Mouse (Mus musculus): ENCODE results near the gene Rarb. TPM values are rescaled to one million over a fixed set of nuclear protein-coding genes. Genes with fewer than 3 reads are reported as not detected.

The Rarb gene
- polyA plus RNA-seq, 1 experiment, result 22.2 TPM

- 0 out of 2 replicates have a peak overlapping the region, but pooled peaks have one; percentile 8 for H3K27ac ChIP-seq (ENCODE audit: insufficient read depth, low read length)
- TF ChIP-seq CTCF (IDR thresholded peaks at IDR 0.05; ENCODE audit: extremely low read depth, insufficient read depth, low read length) (peak; percentile 76), POLR2A (IDR thresholded peaks at IDR 0.05; ENCODE audit: extremely low read depth, insufficient read depth, low read length) (no peak)
- H3K4me3 ChIP-seq (ENCODE audit: insufficient read depth, low read length), result no peak overlapping the region
- no peaks in the 10 kb centered on the region for H3K4me1 ChIP-seq (ENCODE audit: control insufficient read depth, insufficient read depth, low read length)
Observed at GRCm38 (mm10) chr14:16434396-16435171, 384.4 kb downstream of the Rarb start.

DNA sequence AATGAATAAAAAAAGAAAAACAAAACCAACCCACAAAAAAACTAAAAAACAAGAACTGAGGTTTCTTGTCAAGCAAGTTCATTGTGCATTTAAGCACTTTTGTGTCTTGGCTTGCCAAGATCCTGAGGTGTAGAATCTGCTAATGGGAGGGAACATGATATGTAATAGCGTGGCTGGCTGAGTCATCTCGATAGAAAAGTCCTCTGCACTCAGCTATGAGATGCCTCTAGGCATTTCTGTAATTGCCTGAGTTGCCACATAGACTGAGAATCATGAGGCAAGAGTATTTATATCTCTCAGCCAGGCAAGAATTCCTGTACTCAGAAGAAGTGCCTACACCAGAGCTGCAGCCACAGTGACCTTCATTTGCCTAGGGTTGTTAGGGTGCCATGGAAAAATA lies 385.8 kb downstream of the Rarb start:
- TF ChIP-seq POLR2A (IDR thresholded peaks at IDR 0.05; ENCODE audit: extremely low read depth, insufficient read depth, low read length) (no peak), CTCF (IDR thresholded peaks at IDR 0.05; ENCODE audit: extremely low read depth, insufficient read depth, low read length) (no peak)
- no peak overlapping the region for H3K27ac ChIP-seq (ENCODE audit: insufficient read depth, low read length)
- no peaks in the 10 kb centered on the region for H3K4me1 ChIP-seq (ENCODE audit: control insufficient read depth, insufficient read depth, low read length)
- H3K4me3 ChIP-seq (ENCODE audit: insufficient read depth, low read length), result no peak overlapping the region

GRCm38 (mm10) chr14:16432550-16432949 lies 386.4 kb downstream of the Rarb start:
- no peak for TF ChIP-seq CTCF (IDR thresholded peaks at IDR 0.05; ENCODE audit: extremely low read depth, insufficient read depth, low read length)
- no peak for TF ChIP-seq POLR2A (IDR thresholded peaks at IDR 0.05; ENCODE audit: extremely low read depth, insufficient read depth, low read length)
- Histone ChIP-seq H3K4me3 (ENCODE audit: insufficient read depth, low read length) (no peak overlapping the region), H3K4me1 (ENCODE audit: control insufficient read depth, insufficient read depth, low read length) (no peaks in the 10 kb centered on the region), H3K27ac (ENCODE audit: insufficient read depth, low read length) (no peak overlapping the region)

DNA sequence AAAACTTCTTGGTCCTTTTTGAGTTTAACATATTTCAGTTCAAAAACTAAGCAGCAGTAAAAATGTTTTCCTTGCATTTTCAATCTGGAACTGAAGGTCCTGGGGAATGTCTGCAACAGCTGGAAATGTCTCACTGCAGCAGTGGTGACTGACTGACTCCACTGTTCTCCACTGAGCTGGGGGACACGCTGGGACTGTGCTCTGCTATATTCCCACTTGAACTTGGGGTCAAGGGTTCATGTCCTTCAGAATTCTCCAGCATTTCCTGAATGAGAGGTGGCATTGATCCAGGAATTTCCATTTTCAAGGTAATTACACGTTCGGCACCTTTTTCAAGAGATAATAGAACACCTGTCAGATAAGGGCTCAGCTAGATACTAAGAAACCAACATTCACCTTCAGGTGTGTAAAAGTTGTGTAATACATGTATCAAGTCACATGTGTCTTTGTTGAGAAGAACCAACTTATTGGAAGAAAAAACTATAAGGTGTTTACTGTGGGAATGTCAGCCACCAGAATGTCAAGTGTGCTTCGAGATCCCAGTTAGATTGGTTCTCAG lies 386.9 kb downstream of the Rarb start:
- Histone ChIP-seq H3K4me3 (ENCODE audit: insufficient read depth, low read length) (no peak overlapping the region), H3K4me1 (ENCODE audit: control insufficient read depth, insufficient read depth, low read length) (no peaks in the 10 kb centered on the region), H3K27ac (ENCODE audit: insufficient read depth, low read length) (no peak overlapping the region)
- TF ChIP-seq CTCF (IDR thresholded peaks at IDR 0.05; ENCODE audit: extremely low read depth, insufficient read depth, low read length) (no peak), POLR2A (IDR thresholded peaks at IDR 0.05; ENCODE audit: extremely low read depth, insufficient read depth, low read length) (no peak)

DNA sequence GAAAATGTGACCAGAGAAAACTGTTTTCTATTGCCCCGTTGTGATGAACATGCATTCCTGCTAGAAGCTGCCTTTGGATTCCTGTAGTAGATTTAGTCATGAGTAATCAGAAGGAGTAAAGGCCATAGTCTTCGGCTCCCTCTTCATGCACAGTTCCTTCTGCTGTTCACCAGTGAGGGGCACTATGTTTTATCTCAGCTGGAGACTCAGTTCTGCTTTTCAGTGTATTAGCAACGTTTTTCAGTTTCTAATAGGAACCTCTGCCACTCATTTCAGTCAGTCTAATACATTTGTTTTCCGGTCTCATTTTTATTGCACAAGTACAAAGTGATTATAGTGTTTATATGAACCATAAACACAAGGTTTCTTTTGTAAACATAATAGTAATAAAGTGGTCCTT lies 391.4 kb downstream of the Rarb start:
- H3K27ac ChIP-seq (ENCODE audit: insufficient read depth, low read length), result no peak overlapping the region
- no peak overlapping the region for H3K4me3 ChIP-seq (ENCODE audit: insufficient read depth, low read length)
- no peak for TF ChIP-seq POLR2A (IDR thresholded peaks at IDR 0.05; ENCODE audit: extremely low read depth, insufficient read depth, low read length)
- no peak for TF ChIP-seq CTCF (IDR thresholded peaks at IDR 0.05; ENCODE audit: extremely low read depth, insufficient read depth, low read length)

DNA sequence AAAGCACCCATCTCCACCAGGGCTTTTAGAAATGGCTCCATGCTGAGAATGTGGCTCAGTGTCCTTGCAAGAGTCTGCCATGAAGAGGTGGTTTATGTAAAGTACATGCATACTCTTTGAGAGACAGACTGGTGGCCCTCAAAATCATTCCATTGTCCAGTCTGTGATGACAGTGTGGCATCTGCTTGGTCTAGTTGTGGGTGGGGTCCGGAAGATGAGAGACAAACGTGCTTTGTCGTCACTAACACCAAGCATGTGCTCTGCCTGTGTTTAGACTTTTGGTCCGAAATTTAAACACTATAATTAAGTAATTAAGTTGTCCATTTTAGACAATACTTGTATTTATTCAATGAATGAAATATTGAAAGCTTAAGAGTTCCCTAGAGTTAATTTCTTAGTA lies 404.8 kb downstream of the Rarb start:
- H3K27ac ChIP-seq (ENCODE audit: insufficient read depth, low read length), result no peak overlapping the region
- H3K4me3 ChIP-seq (ENCODE audit: insufficient read depth, low read length), result no peak overlapping the region
- TF ChIP-seq POLR2A (IDR thresholded peaks at IDR 0.05; ENCODE audit: extremely low read depth, insufficient read depth, low read length) (no peak), CTCF (IDR thresholded peaks at IDR 0.05; ENCODE audit: extremely low read depth, insufficient read depth, low read length) (no peak)
- no peaks in the 10 kb centered on the region for H3K4me1 ChIP-seq (ENCODE audit: control insufficient read depth, insufficient read depth, low read length)

More for the DNA sequence above, 391.4 kb downstream of the Rarb start:
- H3K4me1 ChIP-seq (ENCODE audit: control insufficient read depth, insufficient read depth, low read length), result no peaks in the 10 kb centered on the region

DNA sequence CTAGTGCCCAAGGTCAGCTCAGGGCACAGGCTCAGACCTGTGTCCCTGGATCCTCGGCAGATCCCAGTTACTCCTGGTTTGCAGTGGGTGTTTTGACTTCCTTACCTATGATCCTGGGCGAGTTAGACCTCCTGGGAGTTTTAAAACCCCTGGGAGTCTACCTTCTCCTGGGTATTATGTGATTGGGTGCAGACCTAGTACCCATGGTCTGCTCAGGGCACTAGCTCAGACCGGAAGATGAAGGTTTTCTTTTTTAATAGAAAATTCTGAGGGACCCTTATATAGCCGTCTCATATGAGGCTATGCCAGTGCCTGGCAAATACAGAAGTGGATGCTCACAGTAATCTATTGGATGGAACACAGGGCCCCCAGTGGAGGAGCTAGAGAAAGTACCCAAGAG lies 413.8 kb downstream of the Rarb start:
- H3K27ac ChIP-seq (ENCODE audit: insufficient read depth, low read length), result no peak overlapping the region
- H3K4me3 ChIP-seq (ENCODE audit: insufficient read depth, low read length), result no peak overlapping the region
- no peak for TF ChIP-seq POLR2A (IDR thresholded peaks at IDR 0.05; ENCODE audit: extremely low read depth, insufficient read depth, low read length)
- no peak for TF ChIP-seq CTCF (IDR thresholded peaks at IDR 0.05; ENCODE audit: extremely low read depth, insufficient read depth, low read length)
- H3K4me1 ChIP-seq (ENCODE audit: control insufficient read depth, insufficient read depth, low read length), result no peaks in the 10 kb centered on the region

DNA sequence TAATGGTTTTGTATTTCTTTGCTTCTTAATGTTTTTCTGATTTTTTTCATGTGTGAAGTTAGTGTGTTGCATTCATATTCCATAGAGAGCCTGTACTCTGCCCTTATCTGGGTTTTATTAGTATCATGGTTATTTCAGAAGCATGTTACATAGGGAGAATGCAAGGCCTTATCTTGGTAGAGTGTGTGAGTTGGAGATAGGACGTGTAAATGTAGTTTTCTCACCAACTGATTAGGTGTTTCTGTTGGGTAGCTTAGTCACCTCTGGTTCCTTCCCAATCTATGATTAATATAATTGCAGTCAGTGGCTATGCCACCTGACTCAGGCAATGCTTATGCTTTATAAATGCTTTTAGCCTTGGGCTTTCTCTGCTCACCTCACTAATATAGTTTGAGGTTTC lies 434.2 kb downstream of the Rarb start:
- H3K27ac ChIP-seq (ENCODE audit: insufficient read depth, low read length), result no peak overlapping the region
- TF ChIP-seq POLR2A (IDR thresholded peaks at IDR 0.05; ENCODE audit: extremely low read depth, insufficient read depth, low read length) (no peak), CTCF (IDR thresholded peaks at IDR 0.05; ENCODE audit: extremely low read depth, insufficient read depth, low read length) (no peak)
- H3K4me3 ChIP-seq (ENCODE audit: insufficient read depth, low read length), result no peak overlapping the region
- H3K4me1 ChIP-seq (ENCODE audit: control insufficient read depth, insufficient read depth, low read length), result peaks cover 3% of the 10 kb centered on the region; the same call in 1 of the 2 replicates

Data from cortical plate, adult 2 months (tissue).